Mouse (Mus musculus) ES-E14 (cell line): ENCODE results near the gene Ablim1. TPM values are rescaled to one million over a fixed set of nuclear protein-coding genes. Genes with fewer than 3 reads are reported as not detected.
A peak's percentile ranks its signal among the peaks of the same experiment; 100 is the strongest.

Source experiments
- DNase-seq: peaks from one replicate; pipeline ENCODE4 v3.0.0-alpha.2; 2013; ENCODE audit warnings: low read depth, low spot score
- H3K27ac ChIP-seq: 2 replicates; pipeline ENCODE4 v1.5.1; 2012; ENCODE audit warnings: low read depth, mild to moderate bottlenecking, low read length, moderate library complexity, mixed read lengths; ENCODE audit not compliant: poor library complexity, insufficient read depth, severe bottlenecking
- H3K36me3 ChIP-seq: 2 replicates; pipeline ENCODE4 v1.6.1; 2012; ENCODE audit warnings: mild to moderate bottlenecking, low read length, moderate library complexity, mixed read lengths; ENCODE audit not compliant: control insufficient read depth, poor library complexity, insufficient read depth, severe bottlenecking
- H3K4me1 ChIP-seq, 2 experiments: fragments of 150-350 bp in 1 of 2; sonication (generic) in 1 of 2; 2 replicates each; pipeline ENCODE4 v1.6.1; 2012; ENCODE audit warnings: low read length in 2 of 2, mild to moderate bottlenecking in 1 of 2, mixed read lengths in 1 of 2; ENCODE audit not compliant: control insufficient read depth in 2 of 2, insufficient read depth in 2 of 2, poor library complexity in 1 of 2
- H3K4me3 ChIP-seq, 2 experiments: fragments of 150-350 bp in 1 of 2; sonication (generic) in 1 of 2; 2 replicates each; pipeline ENCODE4 v1.5.1; 2012; ENCODE audit warnings: low read length in 2 of 2, low read depth in 1 of 2, mild to moderate bottlenecking in 1 of 2, mixed read lengths in 1 of 2; ENCODE audit not compliant: insufficient read depth in 1 of 2, poor library complexity in 1 of 2, severe bottlenecking in 1 of 2
- H3K9ac ChIP-seq: 2 replicates; pipeline ENCODE4 v1.6.1; 2012; ENCODE audit warnings: low read depth, mild to moderate bottlenecking, low read length, mixed read lengths; ENCODE audit not compliant: poor library complexity, insufficient read depth, severe bottlenecking
- H3K9me3 ChIP-seq: fragments of 150-350 bp; sonication (generic); 2 replicates; pipeline ENCODE4 v1.6.1; 2012; ENCODE audit warnings: low read depth, mild to moderate bottlenecking, low read length; ENCODE audit not compliant: control insufficient read depth, insufficient read depth
- CHD2 ChIP-seq: IDR thresholded peaks from 2 replicates; pipeline ENCODE4 v1.6.1; 2014; ENCODE audit warnings: mild to moderate bottlenecking, low read depth, low read length, inconsistent platforms
- HCFC1 ChIP-seq: IDR thresholded peaks from 2 replicates; pipeline ENCODE4 v1.6.1; 2012; ENCODE audit warnings: low read length, inconsistent platforms, borderline replicate concordance; ENCODE audit not compliant: insufficient read depth
- MAFK ChIP-seq: IDR thresholded peaks from 2 replicates; pipeline ENCODE4 v1.6.1; 2014; ENCODE audit warnings: mild to moderate bottlenecking, low read depth, low read length, inconsistent platforms; ENCODE audit not compliant: insufficient read depth
- ZC3H11A ChIP-seq: IDR thresholded peaks from 2 replicates; pipeline ENCODE4 v1.6.1; 2012; ENCODE audit warnings: low read depth, mild to moderate bottlenecking, inconsistent platforms, low read length, borderline replicate concordance
- ZNF384 ChIP-seq: IDR thresholded peaks from 2 replicates; pipeline ENCODE4 v1.6.1; 2012; ENCODE audit warnings: low read depth, low read length, inconsistent platforms
- in situ Hi-C, 2 experiments: fragments of 600-800 bp; cut with MboI; formaldehyde crosslinking; loops; one replicate each; pipeline ENCODE4 v1.15.1; 2025; ENCODE audit warnings: low sequenced_read_pairs in 2 of 2, inconsistent platforms in 1 of 2; ENCODE audit not compliant: unreplicated experiment in 2 of 2
- total RNA-seq: library from RNA; depleted of rRNA; stranded (reverse); fragments of 300-350 nt; gene quantifications from 2 replicates; pipeline ENCODE4 v1.2.3, GENCODE M21; 2012

The Ablim1 gene
- total RNA-seq, 1 experiment = 5.4 TPM

- Histone ChIP-seq H3K36me3 (no peaks in the 10 kb centered on the region), H3K9me3 (no peaks in the 10 kb centered on the region), H3K9ac (no peak overlapping the region), H3K4me1 (peaks cover 4 to 15% of the 10 kb centered on the region in 2 experiments; a peak in 3 of 4 replicates), H3K4me3 (no peak overlapping the region), H3K27ac (no peak overlapping the region)
- TF ChIP-seq CHD2 (no peak), HCFC1 (no peak), ZNF384 (no peak), MAFK (no peak)
- in situ Hi-C loops = no loop called here
- DNase-seq = no peak
These were observed 116.2 kb downstream of the Ablim1 start for GRCm38 (mm10) chr19:57198531-57198930.

GRCm38 (mm10) chr19:57198029-57198428 lies 116.7 kb downstream of the Ablim1 start:
- no peak overlapping the region for H3K27ac ChIP-seq
- in situ Hi-C loops = no loop called here
- H3K9me3 ChIP-seq = no peaks in the 10 kb centered on the region
- H3K36me3 ChIP-seq = no peaks in the 10 kb centered on the region
- no peak for TF ChIP-seq MAFK
- no peak for TF ChIP-seq CHD2
- no peak for TF ChIP-seq ZNF384
- H3K9ac ChIP-seq = no peak overlapping the region
- peaks cover 4 to 15% of the 10 kb centered on the region in 2 experiments; a peak in 3 of 4 replicates for H3K4me1 ChIP-seq
- no peak overlapping the region for H3K4me3 ChIP-seq
- DNase-seq = no peak

GRCm38 (mm10) chr19:57197043-57197817 lies 117.5 kb downstream of the Ablim1 start:
- DNase-seq = peak; percentile 15
- H3K4me1 ChIP-seq = peaks cover 4 to 15% of the 10 kb centered on the region in 2 experiments; a peak in 3 of 4 replicates
- in situ Hi-C loops = no loop called here
- no peaks in the 10 kb centered on the region for H3K36me3 ChIP-seq
- no peaks in the 10 kb centered on the region for H3K9me3 ChIP-seq
- H3K4me3 ChIP-seq = peak overlapping the region; percentile 57 to 59
- TF ChIP-seq ZC3H11A (no peak), MAFK (no peak), HCFC1 (no peak), ZNF384 (no peak), CHD2 (no peak)
- no peak overlapping the region for H3K27ac ChIP-seq
- 0 out of 2 replicates have a peak overlapping the region, but pooled peaks have one; percentile 10 for H3K9ac ChIP-seq

- TF ChIP-seq ZC3H11A (no peak), MAFK (no peak), CHD2 (no peak), HCFC1 (no peak), ZNF384 (no peak)
- Histone ChIP-seq H3K9ac (no peak overlapping the region), H3K9me3 (no peaks in the 10 kb centered on the region), H3K4me3 (no peak overlapping the region), H3K27ac (no peak overlapping the region), H3K4me1 (peaks cover 4 to 15% of the 10 kb centered on the region in 2 experiments; a peak in 3 of 4 replicates), H3K36me3 (no peaks in the 10 kb centered on the region)
- in situ Hi-C loops = no loop called here
- no peak for DNase-seq
These were observed 118.1 kb downstream of the Ablim1 start for GRCm38 (mm10) chr19:57196616-57197015.
